Mouse (Mus musculus) CD4-positive, CD25-positive, alpha-beta regulatory T cell, adult 4 months (primary cell): ENCODE results near the gene Fam110a. TPM values are rescaled to one million over a fixed set of nuclear protein-coding genes. Genes with fewer than 3 reads are reported as not detected.

Source experiments
- ATAC-seq: one replicate; pipeline ENCODE4 v1.8.0; 2017
- polyA plus RNA-seq, 2 experiments: library from polyadenylated mRNA; unstranded; fragments of 100-300 nt; shearing (Covaris generic); gene quantifications; one replicate each; pipeline ENCODE4 v1.2.1; 2017

Gene Fam110a
- polyA plus RNA-seq, result 10 to 100 TPM; 16.2 to 31.3 TPM

GRCm38 (mm10) chr2:151979470-151980354, at the start of gene Fam110a:
Gene Fam110a, minus strand, starts transcription at chr2:151980219.
- ATAC-seq, result peak; percentile 96

GRCm38 (mm10) chr2:152029252-152030082, 49.4 kb upstream of the Fam110a start:
- peak; percentile 96 for ATAC-seq

DNA sequence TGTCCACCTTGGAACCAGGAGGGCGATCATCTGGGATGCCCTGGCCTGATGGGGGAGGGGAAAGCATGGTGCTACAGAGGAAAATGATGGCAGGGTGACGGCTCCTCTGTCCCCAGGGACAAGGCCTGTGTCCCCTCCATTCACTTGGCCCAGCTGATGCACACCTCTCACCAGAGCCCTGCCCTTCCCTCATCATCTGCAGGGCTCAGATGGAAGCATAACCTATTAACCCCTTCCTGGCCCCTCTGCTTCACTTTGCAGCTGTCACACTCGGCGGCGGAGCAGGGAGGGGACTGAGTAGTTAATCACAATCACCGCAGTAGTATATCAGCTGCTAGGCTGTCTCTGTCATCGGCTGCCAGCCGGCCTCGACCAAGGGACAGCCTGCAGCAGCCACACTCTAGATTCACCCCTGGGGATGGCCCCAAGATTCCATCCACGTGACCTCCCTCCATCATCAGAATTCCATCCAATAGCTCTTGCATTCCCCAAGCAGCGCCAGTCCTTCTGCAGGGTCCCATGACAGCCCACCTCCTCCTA, 44.9 kb upstream of the Fam110a start:
- ATAC-seq, result no peak

- no peak for ATAC-seq
These were observed 42.0 kb upstream of the Fam110a start for GRCm38 (mm10) chr2:152022022-152022421.

DNA sequence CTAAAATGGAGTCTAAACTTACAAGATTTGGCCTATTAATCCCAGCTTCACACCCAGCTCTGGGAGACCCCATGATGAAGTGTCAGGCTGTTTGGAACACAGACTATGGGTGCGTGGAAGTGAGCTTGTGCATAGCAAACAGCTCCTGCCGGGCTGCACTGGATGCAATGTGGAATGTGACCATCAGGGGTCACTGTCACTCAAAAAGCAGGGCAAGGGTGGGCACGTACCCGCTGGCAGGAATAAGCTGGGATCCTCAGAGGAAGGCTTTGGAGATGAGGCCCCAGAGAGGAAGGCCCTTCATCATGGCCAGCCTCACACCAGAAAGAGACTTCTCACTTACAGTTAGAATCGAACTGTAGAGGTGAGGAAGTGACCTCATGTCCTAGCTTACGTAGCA, 40.2 kb upstream of the Fam110a start:
- peak; percentile 60 for ATAC-seq

- ATAC-seq, result no peak
These were observed 36.6 kb upstream of the Fam110a start for GRCm38 (mm10) chr2:152016666-152017065.

DNA sequence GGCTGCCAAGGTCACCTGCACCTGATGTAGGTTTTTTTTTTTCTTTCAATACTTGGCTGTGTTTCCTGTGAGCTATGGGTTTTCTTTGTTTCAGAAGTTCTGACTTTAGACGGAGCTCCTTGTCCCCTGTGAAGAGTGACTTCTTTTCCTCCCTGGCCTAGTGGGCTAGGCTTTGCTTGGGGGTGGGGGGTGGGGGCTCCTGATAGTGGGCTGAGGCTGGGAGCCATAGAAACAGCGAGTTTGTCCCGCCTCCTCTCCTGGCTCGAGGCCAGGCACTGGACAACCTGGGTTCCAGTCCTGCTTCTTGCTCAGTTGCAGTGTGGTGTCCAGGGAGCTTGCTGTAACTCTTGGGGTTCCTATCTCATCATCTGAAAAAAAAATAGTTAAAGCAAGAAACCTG, 36.0 kb upstream of the Fam110a start:
- ATAC-seq, result no peak

GRCm38 (mm10) chr2:152012701-152013100, 32.7 kb upstream of the Fam110a start:
- no peak for ATAC-seq

- ATAC-seq, result no peak
These were observed 32.2 kb upstream of the Fam110a start for GRCm38 (mm10) chr2:152012222-152012621.

GRCm38 (mm10) chr2:152011724-152012123, 31.7 kb upstream of the Fam110a start:
- no peak for ATAC-seq

- no peak for ATAC-seq
These were observed 30.6 kb upstream of the Fam110a start for GRCm38 (mm10) chr2:152010661-152011060.

- no peak for ATAC-seq
These were observed 30.2 kb upstream of the Fam110a start for GRCm38 (mm10) chr2:152010251-152010650.

DNA sequence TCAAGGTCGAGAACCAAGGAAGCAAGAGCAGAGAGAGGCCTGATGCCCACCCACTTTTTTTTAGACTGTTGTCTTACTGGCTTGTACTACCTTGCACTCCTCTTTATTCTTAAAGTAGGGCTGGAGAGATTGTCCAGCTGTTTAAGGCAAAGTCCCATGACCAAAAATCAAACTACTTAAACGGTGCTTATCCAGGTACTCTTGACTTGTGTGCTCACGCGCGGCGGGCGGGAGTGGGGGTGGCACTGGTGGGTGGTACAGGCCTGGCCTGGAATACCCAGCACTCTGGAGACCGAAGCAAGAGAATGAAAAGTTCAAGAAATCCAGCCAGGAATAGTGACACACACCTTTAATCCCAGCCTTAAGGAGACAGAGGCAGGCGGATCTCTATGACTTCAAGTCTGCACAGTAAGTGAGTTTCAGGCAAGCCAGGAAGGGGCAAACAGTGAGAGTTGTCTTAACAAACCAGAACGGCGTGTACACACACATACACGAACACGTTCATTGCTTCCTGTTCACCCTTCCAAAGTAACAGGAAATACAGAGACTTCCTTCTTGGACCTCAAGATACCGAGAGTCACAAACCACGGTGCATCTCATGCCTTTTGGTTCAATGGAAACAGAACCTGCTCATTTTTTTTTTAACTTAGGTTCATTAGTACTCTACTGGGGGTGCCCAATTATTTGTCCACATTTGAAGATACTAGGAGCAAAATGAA, 29.2 kb upstream of the Fam110a start:
- ATAC-seq, result no peak

- no peak for ATAC-seq
These were observed 27.8 kb upstream of the Fam110a start for GRCm38 (mm10) chr2:152007783-152008182.

DNA sequence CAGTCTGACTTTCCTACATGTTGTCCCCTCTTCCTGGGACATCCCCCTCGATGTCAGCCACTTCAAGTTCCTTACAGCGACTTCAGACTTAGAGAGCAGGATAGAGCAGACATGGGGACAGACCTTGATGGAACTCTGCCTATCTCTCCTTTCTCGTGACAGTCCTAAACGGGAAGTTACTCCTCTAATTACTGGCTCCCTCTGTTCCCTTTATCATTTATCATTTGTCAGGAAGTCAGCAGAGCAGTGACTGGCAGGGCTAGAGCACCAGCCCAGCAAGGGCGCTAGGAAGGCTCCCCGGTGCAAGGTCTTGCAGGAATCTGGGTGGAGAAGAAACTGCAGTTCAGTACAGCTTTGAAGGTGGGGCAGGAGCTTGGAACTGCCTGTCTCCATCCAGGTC, 22.5 kb upstream of the Fam110a start:
- no peak for ATAC-seq

GRCm38 (mm10) chr2:152000735-152001134, 20.7 kb upstream of the Fam110a start:
- ATAC-seq, result no peak

- no peak for ATAC-seq
These were observed 20.3 kb upstream of the Fam110a start for GRCm38 (mm10) chr2:152000291-152000679.

DNA sequence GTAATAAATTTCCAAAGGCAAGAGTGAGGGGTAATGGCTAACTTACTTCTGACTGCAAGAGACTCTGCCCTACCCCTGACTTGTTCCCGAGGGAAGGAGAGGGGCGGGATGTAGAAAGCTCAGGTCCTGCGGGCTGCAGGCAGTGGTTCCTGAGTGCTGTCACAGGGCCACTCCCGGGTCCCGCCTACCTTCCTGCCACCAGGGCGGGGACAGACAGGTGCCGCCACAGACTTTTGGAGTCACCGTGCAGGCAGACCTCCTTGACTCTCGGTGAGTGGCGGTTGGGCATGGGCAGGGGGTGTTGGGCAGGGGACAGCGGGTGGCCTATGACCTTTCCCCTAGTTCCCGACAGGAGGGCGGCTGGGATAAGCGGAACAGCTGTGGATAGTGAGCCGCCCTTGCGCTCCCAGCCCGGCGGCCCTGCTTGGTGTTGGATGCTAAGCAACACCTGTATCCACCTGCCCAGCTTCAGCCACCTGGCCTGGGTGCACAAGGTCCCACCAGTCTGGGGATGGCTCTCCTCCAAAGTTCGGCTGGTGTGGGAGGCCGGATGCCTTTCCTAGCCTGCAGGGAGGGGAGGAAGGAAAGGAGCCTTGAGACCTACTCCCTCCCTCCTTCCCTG, 19.8 kb upstream of the Fam110a start:
- no peak for ATAC-seq

GRCm38 (mm10) chr2:151998932-151999331, 18.9 kb upstream of the Fam110a start:
- no peak for ATAC-seq

DNA sequence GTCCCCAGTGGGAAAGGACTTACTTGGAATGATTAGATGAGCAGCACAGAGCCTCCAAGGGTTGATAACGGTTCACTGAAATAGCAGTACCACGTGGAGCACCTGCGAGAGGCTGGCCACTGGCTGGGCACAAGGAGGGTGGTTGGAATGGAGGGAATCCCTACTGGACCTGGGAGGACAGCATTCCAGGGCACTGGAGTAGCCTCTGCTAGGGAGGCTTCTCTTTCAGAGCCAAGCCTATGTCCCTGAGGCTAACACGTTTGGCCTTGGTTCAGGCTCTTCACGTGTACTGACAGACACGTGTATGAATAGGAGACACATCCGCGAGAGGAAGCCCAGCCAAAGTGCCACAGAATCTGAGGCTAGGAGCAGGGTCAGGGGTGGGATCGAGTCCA, 18.5 kb upstream of the Fam110a start:
- ATAC-seq, result no peak

- no peak for ATAC-seq
These were observed 17.9 kb upstream of the Fam110a start for GRCm38 (mm10) chr2:151997776-151998504.
